Mouse (Mus musculus) spleen, adult 2 months (tissue): ENCODE measurements at regions not wholly inside any gene's neighbourhood (a gene's known extent, or its start where the extent isn't known, plus 50 kb on each side); places are given as distances from the start of the nearest gene placed in this dataset.

Source experiments
- DNase-seq, 2 experiments: peaks; one replicate each; pipeline versions ENCODE4 v3.0.0 to v3.0.0-alpha.2; 2012 to 2021; ENCODE audit warnings: low spot score in 2 of 2, low read depth in 1 of 2
- H3K27ac ChIP-seq: fragments of 200-500 bp; 2 replicates; pipeline ENCODE4 v1.5.1; 2012; ENCODE audit warnings: low read length, inconsistent platforms; ENCODE audit not compliant: insufficient read depth
- H3K27me3 ChIP-seq: fragments of 200-500 bp; 2 replicates; pipeline ENCODE4 v1.6.1; 2012; ENCODE audit warnings: mild to moderate bottlenecking, moderate library complexity, low read length, inconsistent platforms; ENCODE audit not compliant: control insufficient read depth, insufficient read depth
- H3K36me3 ChIP-seq: fragments of 200-500 bp; 2 replicates; pipeline ENCODE4 v1.6.1; 2012; ENCODE audit warnings: mild to moderate bottlenecking, low read length, inconsistent platforms; ENCODE audit not compliant: control insufficient read depth, insufficient read depth
- H3K4me1 ChIP-seq: fragments of 200-500 bp; 2 replicates; pipeline ENCODE4 v1.6.1; 2011; ENCODE audit warnings: inconsistent platforms; ENCODE audit not compliant: control insufficient read depth, insufficient read depth, insufficient read length
- H3K4me3 ChIP-seq: fragments of 200-500 bp; 2 replicates; pipeline ENCODE4 v1.5.1; 2011; ENCODE audit warnings: mild to moderate bottlenecking, inconsistent platforms; ENCODE audit not compliant: insufficient read depth, insufficient read length; ENCODE audit errors: extremely low read depth
- CTCF ChIP-seq: fragments of 200-500 bp; IDR thresholded peaks from 2 replicates; pipeline ENCODE4 v1.5.1; 2011; ENCODE audit warnings: mild to moderate bottlenecking, inconsistent platforms; ENCODE audit not compliant: insufficient read depth, insufficient read length, insufficient replicate concordance; ENCODE audit errors: extremely low read depth
- POLR2A ChIP-seq: fragments of 200-500 bp; IDR thresholded peaks from 2 replicates; pipeline ENCODE4 v1.6.1; 2011; ENCODE audit warnings: low read depth, low read length, inconsistent platforms
- WGBS: fragments of 180-500 bp; shearing (Covaris S2); methylation state at CpG from one replicate; pipeline ENCODE4 v1.1.7; 2018; 5-methylcytosine and 5-hydroxymethylcytosine counted together

DNA sequence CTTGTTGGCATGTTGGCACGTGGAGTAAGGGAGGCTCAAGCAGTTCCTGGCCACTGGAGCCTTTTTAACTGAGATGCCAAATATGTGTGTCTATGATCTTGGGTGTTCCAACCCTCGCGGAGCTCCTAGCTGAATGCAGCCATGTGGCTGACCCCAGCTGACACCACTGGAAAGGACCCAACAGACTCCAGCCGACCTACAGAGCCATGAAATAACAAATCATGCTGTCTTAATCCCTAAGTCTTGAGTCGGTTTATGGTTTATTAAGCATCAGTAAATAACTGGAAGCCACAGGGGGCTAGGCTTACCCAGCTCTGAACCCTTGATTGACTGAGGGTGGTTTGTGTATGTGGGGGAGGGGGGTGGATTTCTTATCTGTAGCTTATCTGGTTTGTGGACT lies 293.2 kb downstream of the Lyplal1 start:
- H3K27me3 ChIP-seq, result no peaks in the 10 kb centered on the region
- H3K4me3 ChIP-seq, result no peak overlapping the region
- no peak overlapping the region for H3K27ac ChIP-seq
- no peaks in the 10 kb centered on the region for H3K4me1 ChIP-seq
- DNase-seq, result no peak
- 69% methylated on average over 5 of the region's 5 CpGs for WGBS
- H3K36me3 ChIP-seq, result no peaks in the 10 kb centered on the region
- no peak for TF ChIP-seq POLR2A
- no peak for TF ChIP-seq CTCF

DNA sequence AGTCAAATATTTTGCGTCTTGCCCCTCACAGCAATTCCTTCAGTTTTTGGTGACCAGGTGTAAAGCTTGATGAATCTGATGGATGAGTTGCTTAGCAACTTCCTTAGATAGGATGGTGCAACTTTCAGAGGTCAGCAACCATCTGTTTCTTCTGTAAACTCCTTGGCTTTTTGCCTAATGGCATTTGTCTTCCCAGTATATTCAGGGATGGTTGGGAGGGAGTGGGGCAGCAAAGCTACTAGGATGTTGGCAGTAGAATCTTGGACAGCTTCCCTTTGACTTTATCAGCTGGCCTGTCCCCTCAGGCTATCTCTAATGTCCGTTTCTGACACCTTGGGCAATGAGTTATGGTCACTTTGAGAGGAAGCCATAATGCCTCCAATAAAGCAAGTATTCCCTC lies 289.1 kb downstream of the Lyplal1 start:
- WGBS, result 71% methylated on average over 2 of the region's 2 CpGs
- no peak for DNase-seq

DNA sequence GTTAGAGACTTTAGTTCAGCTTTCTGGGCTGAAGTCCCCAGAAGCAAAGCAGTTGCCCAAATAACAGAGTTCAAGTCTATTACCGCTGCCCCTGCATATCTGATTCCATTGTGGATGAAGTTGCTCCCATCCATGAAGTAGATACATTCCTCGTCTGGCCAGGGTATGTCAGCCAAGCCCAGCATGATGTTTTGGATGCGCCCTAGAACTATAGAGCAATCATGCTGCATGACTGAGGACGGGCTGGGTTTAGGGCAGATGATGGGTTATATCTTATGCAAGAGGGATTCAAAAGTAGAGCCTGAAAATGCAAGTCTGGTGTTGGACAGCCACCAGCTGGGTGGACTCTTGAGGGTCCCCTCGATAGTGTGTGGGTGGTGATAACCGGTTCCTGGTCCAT lies 288.6 kb downstream of the Lyplal1 start:
- Histone ChIP-seq H3K4me3 (no peak overlapping the region), H3K27ac (no peak overlapping the region), H3K27me3 (no peaks in the 10 kb centered on the region), H3K4me1 (no peaks in the 10 kb centered on the region), H3K36me3 (no peaks in the 10 kb centered on the region)
- TF ChIP-seq CTCF (no peak), POLR2A (no peak)
- WGBS, result 80% methylated on average over 6 of the region's 6 CpGs
- no peak for DNase-seq

More for the DNA sequence above, 289.1 kb downstream of the Lyplal1 start:
- Histone ChIP-seq H3K27ac (no peak overlapping the region), H3K4me3 (no peak overlapping the region), H3K4me1 (no peaks in the 10 kb centered on the region), H3K27me3 (no peaks in the 10 kb centered on the region), H3K36me3 (no peaks in the 10 kb centered on the region)
- no peak for TF ChIP-seq CTCF
- no peak for TF ChIP-seq POLR2A

DNA sequence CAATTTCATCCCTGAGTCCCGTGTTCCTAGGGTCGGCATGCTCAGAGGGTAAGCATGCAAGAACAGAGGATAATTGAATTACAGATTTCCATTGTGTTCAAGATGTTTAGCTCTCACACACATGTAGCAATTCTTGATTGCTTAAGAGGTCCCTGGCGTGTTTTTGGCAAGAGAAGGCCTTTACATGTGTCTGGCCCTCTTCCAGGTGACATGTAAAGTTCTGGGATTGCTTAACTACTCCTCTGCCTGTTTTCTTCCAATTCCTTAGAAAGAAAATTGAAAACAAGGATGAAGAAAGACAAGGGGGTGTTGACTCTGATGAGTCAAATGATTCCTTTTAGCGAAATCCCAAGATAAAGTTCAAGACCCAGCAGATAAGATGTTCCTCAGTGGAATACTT lies 285.1 kb downstream of the Lyplal1 start:
- 82% methylated on average over 4 of the region's 4 CpGs for WGBS

DNA sequence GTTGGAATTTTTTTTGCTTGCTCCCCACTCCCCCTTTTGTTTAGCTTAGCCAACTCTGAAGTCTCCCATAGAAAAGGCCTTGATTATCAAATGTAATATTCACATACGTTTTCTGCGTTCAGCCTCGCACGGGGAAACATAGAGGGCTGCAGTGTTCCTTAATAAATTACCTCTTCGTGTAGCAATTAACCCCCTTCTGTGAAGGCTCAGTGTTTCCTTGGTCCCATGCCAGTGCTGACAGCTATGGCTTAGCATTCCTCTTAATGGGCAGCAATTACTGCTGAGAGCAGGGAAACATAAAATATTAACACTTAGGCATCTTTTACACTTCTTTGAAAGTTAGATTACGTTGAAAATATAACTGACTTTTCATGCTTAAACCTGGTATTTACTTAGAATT lies 282.9 kb downstream of the Lyplal1 start:
- TF ChIP-seq CTCF, result no peak
- TF ChIP-seq POLR2A, result no peak
- Histone ChIP-seq H3K36me3 (no peaks in the 10 kb centered on the region), H3K27me3 (no peaks in the 10 kb centered on the region), H3K4me1 (no peaks in the 10 kb centered on the region), H3K4me3 (no peak overlapping the region), H3K27ac (no peak overlapping the region)
- 85% methylated on average over 6 of the region's 6 CpGs for WGBS
- DNase-seq, result no peak

More for the DNA sequence above, 285.1 kb downstream of the Lyplal1 start:
- Histone ChIP-seq H3K36me3 (no peaks in the 10 kb centered on the region), H3K4me1 (no peaks in the 10 kb centered on the region), H3K27me3 (no peaks in the 10 kb centered on the region), H3K27ac (no peak overlapping the region), H3K4me3 (no peak overlapping the region)
- TF ChIP-seq CTCF, result no peak
- TF ChIP-seq POLR2A, result no peak
- no peak for DNase-seq

DNA sequence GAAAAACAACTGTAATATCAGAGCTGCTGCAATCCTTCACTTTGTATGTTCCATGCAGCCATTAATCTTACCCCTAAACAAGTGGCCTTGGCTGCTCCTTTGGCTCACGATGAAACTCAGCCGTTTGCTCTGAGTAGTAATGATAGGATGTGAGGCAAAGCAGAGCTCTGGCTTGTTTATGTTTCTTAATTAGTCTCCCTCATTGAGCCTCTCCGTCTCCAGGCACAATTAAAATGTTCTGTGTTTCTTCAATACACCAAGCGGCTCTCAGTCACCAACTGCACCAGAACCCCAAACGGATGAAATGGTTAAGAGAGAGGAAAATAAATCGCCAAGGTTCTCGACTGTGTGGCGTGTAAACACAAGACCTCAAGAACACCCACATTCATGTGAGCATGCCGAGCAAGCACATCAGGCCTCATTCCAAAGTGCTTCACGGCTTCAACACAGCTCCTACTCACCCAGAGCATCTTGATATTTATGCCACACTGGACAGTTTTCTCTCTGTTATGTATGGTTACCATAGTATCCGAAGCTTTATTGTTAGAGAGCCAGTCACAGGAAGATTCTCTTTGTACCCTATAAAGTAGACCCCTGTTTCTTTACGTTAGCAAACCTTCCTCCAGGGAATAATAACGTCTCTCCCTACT lies 280.4 kb downstream of the Lyplal1 start:
- no peak for DNase-seq
- TF ChIP-seq CTCF (no peak), POLR2A (no peak)
- H3K27me3 ChIP-seq, result no peaks in the 10 kb centered on the region
- no peaks in the 10 kb centered on the region for H3K36me3 ChIP-seq
- no peak overlapping the region for H3K27ac ChIP-seq
- WGBS, result 66% methylated on average over 13 of the region's 13 CpGs
- H3K4me1 ChIP-seq, result no peaks in the 10 kb centered on the region
- H3K4me3 ChIP-seq, result no peak overlapping the region

DNA sequence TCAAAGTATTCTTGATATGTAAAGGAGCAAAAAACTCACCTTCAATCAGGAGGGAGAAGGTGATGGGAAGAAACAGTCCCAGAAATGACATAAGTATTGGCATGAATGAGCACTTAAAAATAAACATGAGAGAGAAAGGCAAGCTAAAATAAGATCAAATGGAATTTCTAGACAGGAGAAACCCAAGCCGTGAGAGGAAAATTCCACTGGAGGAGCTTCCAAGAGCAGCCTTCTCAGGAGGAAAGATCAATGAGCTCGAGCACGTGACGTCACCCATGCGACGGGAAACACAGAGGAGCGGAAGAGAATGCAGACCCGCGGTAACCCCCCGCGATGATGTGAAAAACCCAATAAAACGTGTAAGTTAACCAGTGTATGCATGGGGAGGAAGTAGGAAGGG lies 274.6 kb downstream of the Lyplal1 start:
- 87% methylated on average over 12 of the region's 12 CpGs for WGBS
- Histone ChIP-seq H3K27me3 (no peaks in the 10 kb centered on the region), H3K4me1 (no peaks in the 10 kb centered on the region), H3K27ac (no peak overlapping the region), H3K4me3 (no peak overlapping the region), H3K36me3 (no peaks in the 10 kb centered on the region)
- TF ChIP-seq POLR2A, result no peak
- TF ChIP-seq CTCF, result no peak
- no peak for DNase-seq

DNA sequence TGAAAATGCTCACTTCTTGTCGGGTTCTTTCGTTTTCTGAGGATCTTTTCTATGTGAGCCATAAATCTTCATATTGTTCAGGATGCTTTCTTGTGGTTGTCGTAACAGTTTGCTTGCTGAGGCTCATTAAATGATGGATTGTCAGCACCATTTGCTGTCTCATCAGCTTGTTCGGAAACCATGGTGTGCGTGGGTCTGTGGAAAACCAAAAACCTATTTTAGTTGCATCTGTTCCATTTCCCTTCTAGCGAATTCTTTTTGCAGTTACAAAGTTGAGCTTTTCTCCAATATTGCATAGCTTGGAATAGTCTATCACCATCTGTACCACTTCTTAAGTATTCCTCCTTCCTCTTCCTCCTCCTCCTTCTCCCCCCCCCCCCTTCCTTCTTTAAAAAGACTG lies 269.9 kb downstream of the Lyplal1 start:
- Histone ChIP-seq H3K4me1 (no peaks in the 10 kb centered on the region), H3K4me3 (no peak overlapping the region), H3K27ac (no peak overlapping the region), H3K27me3 (no peaks in the 10 kb centered on the region), H3K36me3 (no peaks in the 10 kb centered on the region)
- TF ChIP-seq POLR2A (no peak), CTCF (no peak)
- 74% methylated on average over 6 of the region's 6 CpGs for WGBS
- no peak for DNase-seq
